Mouse (Mus musculus): Measurements from ENCODE around the gene Slc25a44.
A peak's percentile ranks its signal among the peaks of the same experiment; 100 is the strongest.

The Slc25a44 gene

DNA sequence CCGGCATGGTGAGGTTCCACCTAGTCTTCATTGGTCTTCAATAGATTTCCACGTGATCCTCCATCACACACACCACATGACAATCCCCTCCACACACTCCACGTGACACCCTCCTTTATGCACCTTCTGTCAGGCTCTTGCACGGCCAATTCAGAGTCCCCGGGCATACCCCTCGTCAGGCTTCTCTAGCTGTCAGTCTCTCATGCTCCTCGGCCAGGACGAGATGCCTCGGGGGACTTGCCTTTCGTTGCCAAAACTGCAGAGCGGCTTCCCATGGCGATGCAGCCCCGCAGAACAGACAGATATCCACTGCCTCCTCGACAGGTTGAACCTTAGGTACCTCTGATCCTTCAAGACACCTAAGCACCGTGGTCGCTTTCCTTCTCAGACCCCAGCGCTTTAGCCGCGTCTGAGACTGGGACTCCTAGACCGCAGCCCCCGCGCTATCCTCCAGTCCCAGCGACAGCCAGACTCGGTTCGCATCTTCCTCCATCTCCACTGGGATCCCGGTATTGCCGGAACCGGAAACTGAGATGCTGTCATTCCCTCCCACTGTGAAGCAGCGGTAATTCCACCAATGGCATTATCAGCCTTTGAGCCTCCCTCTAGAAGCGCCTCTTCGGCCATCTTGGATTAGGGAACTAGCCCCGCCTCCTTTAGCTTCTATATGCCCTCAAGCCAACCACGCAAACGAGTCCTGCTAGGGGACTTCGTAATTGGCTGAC lies at the start of gene Slc25a44:
TSS of gene Slc25a44 (minus strand) at position 535 of the 725 bp plus-strand sequence.
- peak; percentile 98 for DNase-seq (ENCODE audit: low read depth, low spot score)

DNA sequence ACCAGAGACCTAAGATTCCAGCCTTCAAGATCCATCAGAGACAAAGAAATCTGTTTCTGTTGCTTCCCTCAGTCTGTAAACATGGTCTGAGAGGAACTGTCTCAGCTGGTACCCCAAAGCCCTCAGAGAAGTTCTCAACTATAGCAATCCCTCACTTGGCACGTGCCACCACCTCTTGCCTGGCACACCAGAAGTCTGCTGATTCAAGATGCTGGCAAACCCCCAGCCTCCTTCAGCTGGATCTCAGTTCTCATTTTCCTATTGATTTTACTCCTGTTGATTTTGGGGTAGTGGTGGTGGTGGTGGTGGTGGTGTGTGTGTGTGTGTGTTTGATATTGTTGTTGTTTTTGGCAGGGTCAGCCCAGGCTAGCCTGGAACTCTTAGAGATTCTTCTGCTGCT lies 48.6 kb upstream of the Slc25a44 start:
- DNase-seq (ENCODE audit: low read depth, low spot score) = no peak

DNA sequence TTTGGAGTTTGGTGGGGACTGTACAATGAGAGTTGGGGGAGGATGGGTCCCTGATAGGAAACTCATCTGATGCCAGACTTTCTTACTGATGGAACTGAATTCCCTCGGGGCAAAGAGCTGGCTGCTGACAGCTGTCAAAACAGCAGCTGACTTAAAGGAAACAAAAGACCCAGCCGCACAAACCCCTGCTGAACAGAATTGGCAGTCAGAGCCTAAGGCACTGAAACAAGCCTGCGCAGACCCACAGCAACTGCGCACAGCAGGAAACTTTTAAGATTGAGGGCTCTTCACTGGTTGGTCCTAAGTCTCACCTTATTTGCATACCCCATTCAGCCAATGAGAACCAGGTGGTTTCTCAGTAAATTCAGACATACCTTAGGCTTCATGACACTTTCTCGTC lies 48.1 kb upstream of the Slc25a44 start:
- DNase-seq (ENCODE audit: low read depth, low spot score) = peak; percentile 76

DNA sequence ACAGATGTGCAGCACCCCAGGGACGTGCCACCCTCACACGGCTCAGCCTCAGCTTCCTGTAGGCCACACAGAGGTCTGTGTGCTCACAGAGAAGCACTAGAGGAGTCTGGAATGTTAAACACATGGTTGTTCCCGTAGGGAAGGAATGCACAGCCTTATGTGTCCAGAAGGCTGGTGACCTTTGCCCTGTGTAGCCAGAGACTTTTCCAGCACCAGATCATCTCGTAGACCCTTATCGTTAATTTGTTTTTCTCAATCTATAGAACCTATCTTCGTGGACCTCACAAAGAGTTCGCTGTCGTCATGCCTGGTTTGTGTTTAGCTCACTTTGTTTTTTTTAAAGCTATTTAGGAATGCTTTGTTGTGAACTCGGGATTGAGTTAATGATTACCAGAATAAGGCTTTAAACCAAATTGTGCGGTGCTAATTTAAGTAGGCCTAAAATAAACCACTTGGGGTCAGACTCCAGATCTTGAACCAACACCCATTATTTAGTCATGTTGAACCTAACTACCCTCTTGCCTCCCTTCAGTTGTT lies 46.1 kb upstream of the Slc25a44 start:
- DNase-seq (ENCODE audit: low read depth, low spot score) = no peak

DNA sequence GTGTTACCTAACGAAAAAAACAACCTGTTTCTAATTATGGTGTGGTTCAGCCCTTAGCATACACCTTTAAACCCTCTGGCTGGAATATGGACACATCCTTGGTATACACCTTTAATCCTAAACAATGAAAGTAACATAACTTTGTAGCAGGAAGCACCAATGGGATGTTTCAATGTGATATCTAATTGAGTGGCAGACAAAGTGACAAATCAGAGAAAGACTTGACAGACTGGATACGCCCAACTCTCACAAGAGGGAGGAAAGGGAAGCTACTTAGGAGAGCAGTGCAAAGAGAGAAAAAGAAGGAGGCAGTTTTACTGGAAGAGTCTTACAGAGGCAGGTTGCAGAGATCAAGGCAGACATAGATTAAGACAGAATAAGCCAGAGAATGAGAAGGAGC lies 44.5 kb upstream of the Slc25a44 start:
- DNase-seq (ENCODE audit: low read depth, low spot score) = no peak

DNA sequence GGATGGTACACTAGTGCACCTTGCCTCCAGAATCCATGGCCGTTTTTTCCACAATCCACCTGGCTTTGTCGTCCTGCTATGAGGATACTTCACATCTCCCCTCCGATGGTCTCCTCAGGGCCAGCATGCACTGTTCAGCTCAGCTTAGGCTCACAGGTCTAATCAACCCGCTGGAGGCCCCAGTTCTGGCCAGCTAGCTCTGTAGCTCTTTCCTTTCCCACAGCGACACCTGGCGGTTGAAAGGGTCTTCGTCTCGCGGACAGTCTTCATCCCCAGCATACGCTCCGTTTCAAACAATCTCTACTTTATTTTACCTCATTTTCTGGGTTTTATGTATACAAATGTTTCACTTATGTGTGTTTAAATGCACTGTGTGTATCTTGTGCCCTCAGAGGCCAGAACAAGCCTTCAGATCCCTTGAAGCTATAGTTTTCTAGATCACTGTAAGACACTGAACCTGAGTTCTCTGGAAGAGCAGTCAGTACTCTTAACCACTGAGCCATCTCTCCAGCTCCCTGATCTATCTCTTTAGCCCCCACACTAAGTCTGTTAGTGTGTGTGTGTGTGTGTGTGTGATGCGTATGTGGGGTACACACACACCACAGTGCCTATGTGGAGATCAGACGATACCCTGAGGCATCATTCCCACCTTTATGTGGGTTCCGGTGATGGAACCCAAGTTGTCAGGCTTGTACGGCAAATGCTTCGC lies 42.3 kb upstream of the Slc25a44 start:
- DNase-seq (ENCODE audit: low read depth, low spot score) = peak; percentile 90

DNA sequence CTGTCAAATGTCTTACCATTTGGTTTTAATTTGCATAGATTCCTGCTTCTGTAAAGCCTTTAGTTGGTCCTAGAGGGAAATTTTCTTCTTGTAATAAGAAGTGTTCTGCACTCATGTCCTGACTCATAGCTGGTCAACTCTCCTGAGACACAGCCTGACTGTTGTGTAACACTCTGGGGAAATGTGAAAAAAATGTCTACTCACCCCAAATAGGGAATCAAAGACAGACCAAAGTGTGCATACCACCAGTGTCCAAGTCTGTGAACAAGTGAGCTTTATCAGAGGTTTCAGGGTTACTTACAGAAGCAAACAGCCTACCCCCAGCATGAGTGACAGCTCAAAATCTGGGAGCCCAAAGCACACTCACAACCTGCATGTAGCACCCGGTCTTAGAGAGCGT lies 40.2 kb upstream of the Slc25a44 start:
- no peak for DNase-seq (ENCODE audit: low read depth, low spot score)

DNA sequence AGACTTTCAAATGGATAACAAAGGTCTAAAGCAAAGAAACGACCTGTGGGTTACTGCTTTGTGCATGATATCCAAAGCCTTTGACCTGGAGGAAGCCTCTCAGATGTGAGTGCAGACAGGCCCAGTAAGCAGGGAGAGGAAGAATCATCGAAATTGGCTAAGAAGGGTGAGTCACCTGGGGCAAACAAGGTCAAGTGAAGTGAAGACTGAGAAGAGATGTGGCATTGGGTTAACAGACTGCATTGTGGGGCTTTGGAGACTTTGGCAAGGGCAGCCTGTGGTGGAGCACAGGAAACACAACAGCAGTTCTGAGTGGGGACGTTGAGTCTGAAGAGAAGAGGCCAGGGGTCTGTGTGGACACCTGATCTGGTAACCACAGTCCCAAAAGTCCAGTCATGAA lies 39.5 kb upstream of the Slc25a44 start:
- DNase-seq (ENCODE audit: low read depth, low spot score) = no peak

DNA sequence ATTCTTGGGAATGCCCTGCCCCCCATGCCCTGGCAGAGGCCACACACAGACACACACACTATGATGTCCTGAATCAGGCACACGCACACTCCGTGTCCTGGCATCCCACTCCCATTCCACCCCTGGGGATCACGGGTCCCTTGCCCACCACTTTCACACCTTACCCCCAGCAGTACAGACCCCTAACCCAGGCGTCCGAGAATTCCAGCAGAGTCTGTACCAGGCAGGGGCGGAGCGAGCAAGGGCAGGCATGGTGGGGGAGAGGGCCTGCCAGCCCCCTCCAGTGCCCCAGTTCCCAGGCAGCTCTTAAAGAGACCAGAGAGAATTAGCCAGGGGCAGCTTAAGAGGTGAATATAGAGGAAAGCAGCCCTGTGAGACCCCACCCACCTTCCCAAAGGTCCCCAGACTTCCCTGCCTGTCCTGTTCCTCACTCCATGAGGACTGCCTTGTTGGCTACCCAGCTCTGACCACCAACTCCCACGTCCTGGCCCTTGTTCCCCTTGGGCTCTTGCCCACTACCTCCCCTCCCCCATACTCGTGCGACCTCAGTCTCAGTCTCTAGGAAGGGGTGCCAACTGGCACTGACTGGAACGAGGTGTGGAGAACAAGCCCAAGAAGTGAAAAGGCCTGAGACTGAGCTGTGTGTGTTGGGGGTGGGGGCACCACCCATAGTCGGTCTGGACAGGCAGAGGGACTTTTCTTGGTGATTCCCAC lies 36.2 kb upstream of the Slc25a44 start, which contains the start of gene Sema4a:
TSS of gene Sema4a (minus strand) at position 200 of the 714 bp plus-strand sequence.
- no peak for DNase-seq (ENCODE audit: low read depth, low spot score)

DNA sequence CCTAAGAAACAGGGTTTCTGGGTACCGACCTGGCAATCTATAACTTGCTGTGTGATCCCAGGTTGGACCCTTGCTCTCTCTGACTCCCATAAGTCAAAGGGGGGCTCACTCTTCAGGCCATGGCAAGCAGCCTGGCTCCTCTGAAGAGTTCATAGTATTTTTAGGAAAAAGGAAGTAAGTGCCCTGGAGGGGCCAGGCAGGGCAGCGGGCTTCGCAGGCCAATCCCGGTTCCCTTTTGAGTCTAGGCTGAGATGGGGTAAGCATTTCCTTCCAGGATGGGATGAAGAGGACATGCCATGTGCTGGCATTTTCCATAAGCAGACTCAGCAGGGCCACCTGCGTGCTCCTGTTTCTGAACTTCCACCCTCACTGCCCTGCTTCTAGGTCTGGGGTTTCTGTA lies 35.1 kb upstream of the Slc25a44 start:
- no peak for DNase-seq (ENCODE audit: low read depth, low spot score)

DNA sequence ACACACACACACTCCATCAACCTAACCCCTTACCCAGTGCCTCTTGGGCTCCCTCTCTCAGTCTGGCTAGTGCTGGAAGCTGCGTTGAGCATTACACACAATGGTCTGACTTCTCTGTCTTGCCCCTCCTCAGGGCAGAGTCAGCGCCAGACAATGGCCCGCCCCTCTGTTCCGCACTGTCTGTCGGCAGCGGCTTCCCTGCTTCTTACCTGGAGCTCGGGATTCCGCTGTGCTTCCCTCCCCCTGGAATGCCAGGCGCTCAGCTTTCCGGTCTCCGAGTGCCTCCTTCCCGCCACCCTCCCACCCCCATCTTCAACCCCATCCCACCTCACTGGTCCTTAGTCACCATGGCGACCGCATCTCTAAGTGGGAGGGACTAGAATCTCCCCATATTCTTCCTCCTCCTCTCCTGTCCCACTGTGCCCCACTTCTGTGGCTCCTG lies 33.9 kb upstream of the Slc25a44 start:
- DNase-seq (ENCODE audit: low read depth, low spot score) = peak; percentile 49

DNA sequence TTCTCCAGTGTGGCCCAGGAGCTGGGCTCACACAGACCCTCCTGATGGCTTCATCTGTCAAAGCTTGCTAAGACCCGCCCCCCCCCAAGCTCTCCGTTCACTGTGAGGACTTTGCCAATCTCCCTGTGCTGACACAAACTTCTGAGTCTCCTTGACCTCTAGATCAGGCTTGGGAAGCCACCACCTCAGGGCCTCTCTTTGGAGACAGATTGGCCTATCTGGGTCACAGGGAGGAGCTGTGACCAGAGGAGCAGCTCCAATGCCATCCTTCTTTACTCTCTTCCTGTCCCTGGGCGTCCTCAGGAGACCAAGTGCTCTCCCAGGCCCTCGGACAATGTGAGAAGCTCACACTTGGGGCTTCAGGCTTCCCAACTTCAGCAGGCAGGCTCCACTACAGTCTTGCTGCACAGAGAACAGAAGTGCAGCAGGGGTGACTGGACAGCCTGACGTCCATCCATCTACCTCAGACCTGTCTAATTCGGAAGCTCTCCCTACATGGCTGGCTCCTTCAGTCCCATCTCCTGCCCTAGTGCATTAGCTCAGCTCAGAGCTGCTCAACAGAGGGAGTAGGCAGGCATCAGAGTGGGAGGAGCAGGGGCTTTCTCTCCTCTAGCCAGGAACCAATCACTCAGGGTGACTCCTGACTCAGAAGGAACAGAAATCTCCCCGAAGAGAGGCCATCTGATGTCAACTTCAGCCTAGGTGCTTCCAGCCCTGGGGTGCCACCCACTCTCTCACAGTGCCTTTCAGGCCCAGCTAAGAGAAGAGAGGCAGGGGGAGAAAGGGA lies 32.0 kb upstream of the Slc25a44 start:
- DNase-seq (ENCODE audit: low read depth, low spot score) = no peak

DNA sequence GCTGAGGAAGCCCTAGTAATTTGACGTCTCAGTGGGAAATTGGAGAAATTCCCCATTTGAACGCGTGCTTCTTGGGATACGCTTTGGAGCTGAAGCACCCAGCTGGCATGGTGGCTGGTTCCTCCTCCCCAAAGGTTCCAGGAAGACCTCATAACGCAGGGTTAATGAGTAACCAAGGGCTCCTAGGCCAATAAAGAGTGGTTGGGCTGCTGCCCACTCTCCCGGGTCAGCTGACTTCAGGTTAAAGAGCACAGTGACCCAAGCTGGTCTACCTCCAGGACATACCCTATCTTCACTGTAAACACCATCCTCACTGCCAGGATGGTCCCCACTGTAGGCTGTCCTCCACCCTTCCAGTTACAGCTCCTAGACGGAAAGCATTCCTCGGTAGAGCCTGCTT lies 31.4 kb upstream of the Slc25a44 start:
- DNase-seq (ENCODE audit: low read depth, low spot score) = no peak

DNA sequence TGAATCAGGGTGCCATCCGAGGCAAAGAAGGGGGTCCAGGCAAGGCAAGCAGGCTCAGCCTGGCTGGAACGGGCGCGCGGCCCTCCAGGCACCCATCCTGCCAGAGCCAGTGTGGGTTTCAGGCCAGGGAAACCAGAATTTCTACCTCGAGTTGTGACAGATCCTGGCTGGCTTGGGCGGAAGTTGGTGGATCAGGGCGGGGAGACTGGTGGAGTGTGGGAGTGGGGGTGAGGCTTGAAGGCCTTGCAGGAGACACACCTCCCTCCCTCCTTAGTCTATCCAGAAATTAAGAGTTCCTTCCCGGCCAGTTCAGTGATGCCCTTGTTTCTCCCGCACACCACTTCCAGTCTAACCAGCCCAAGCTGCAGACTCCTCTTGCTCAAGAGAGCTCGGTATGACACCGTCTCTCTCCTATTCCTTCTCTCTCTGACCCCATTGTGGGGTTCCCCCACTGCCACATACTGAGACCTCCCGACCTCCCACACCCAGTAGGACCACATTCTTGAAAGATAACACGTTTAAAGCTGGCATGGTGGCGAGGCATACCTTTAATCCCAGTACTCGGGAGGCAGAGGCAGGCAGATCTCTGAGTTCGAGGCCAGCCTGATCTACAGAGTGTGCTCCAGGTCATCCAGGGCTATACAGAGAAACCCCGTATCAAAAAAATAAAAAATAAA lies 30.8 kb upstream of the Slc25a44 start:
- DNase-seq (ENCODE audit: low read depth, low spot score) = no peak

DNA sequence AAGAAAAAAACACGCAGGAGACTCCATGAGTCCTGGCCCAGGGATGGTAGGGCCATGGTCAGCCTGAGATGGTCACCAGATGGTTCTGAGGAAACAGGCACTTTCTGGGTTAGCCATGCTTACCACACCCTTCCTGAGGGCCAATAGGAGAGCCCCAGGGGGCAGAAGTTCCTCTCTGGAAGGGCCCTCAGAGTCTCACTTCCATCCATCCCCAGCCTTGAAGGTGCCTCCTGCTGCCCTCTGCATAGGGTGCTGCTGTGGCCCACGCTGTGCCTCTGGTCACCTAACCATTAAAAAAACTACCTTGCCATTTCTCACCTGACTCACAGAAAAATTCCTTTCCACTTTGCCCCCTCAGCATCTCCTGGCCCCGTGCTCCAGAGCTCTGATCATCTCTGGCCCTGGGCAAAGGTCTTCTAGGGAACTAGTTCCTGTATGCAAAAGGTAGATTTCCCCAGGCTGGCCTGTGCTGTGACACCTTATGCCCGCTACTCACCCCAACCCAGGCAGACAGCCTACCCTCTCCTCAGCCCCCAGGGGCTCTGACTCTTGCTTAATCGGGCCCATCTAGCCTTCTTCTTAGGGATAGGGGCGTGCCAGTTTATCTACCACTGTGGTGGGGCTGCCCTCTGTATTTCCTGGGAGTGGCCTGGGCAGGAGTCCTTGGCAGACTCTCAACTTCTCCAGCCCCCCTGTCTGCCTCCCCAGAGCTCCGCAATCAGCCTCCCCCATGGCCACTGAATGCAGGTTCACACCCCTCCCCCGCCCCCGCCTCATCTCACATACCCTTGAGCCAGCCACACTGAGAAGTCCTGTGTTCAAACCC lies 30.0 kb upstream of the Slc25a44 start:
- DNase-seq (ENCODE audit: low read depth, low spot score) = no peak

DNA sequence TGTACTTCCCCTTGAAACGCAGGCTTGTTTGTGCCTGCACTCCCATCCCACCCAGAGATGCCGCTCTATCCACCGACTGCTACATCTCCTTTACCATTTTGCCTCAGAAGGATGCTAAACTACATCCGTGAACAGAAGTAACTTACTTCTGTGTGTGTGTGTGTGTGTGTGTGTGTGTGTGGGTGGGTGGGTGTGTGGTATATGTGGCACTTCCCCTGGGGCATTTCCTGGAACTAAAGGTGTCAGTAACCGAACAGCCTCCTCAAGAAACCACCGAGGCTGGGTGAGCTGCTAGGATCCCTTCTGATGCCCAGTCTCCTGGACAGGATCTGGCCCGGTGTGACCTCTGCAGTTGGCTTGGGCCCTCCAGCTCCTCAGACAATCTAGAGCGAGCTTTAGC lies 29.0 kb upstream of the Slc25a44 start:
- DNase-seq (ENCODE audit: low read depth, low spot score) = no peak

DNA sequence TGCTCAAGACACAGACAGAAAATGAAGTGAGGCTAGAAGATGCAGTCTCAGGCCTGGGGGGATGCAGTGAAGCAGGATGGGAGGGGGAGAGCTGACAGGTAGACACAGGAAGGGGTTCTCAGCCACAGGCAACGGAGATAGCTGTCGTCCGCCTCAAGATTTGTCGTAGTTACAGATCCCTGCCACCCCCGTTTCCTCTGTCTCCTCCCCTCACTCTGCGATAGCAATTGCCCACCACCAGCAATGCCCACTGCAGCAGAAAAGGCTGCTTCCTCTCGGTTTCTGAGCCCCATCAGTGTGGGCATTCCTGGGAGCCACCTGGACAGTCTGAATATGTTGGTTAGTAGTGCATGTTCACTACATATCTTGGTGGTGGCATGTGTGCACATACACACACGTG lies 28.4 kb upstream of the Slc25a44 start:
- no peak for DNase-seq (ENCODE audit: low read depth, low spot score)

DNA sequence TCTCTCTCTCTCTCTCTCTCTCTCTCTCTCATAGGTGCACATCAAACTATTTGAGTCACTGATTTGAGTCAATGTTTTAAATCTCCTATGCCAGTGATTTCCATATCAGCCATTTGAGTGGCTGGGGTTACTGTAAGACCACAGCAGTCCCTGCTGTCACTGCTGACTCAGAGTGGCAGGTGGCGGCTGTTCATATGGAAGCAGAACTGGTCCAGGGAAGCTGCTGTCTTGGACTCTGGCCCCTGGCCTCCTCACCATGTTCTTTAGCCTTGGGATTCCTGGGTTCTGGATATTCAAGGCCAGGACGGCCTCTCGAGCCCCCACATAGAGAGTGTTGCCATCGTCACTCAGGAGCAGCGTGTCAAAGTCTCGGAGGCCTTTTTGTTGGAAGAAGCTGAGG lies 27.8 kb upstream of the Slc25a44 start:
- no peak for DNase-seq (ENCODE audit: low read depth, low spot score)

DNA sequence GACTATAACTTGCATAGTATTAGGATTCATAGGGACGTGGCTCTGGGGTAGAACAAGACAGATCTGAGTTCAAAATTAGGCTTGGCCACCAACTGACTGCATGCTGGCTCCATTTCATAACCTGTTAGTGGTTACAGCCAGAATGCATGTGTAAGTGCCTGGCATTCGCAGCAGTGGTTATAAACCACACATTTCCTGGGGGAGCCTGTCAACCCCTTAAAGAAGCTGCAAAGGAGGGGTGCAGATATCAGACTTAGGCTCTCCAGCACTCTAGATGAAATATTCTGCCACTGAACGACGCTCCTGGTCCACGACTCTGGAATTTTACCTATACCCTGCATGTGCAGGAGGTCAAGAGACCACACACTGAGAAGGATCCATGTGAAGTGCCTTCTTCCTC lies 27.3 kb upstream of the Slc25a44 start:
- DNase-seq (ENCODE audit: low read depth, low spot score) = no peak

Measured in mesoderm, embryonic 11.5 days (tissue).